Mouse (Mus musculus): Measurements from ENCODE around the gene Mlxipl.

DNA sequence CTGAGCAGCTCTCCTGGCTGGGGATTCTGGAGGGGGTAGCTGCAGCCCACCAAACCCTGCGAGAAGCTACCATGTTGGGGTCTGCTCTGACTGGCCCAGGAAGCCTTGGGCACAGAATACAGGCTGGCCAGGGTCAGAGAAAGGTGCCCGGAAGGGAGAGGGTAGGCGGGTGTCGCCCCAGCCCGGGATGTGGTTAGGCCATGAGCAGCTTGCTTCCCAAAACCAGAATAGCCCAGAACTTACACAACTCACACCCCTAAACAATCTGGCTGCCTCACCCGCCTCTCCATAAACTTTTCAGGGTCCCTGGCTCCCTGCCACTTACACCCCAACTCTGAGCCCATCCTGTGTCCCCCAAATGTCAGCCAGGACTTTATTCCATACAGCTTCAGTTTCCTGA, 38.0 kb downstream of the Mlxipl start:
- TF ChIP-seq CTCF (IDR thresholded peaks at IDR 0.05; ENCODE audit: insufficient read depth, low read length) = no peak
- TF ChIP-seq POLR2A (IDR thresholded peaks at IDR 0.05; ENCODE audit: borderline replicate concordance, extremely low read depth, low read depth, low read length) = no peak
